Mouse (Mus musculus) E14TG2a.4 (cell line): ENCODE results near the gene 1110051M20Rik.

Experiments
- CTCF ChIP-seq: conservative IDR thresholded peaks from 2 replicates; pipeline ENCODE4 v1.5.1; 2014; ENCODE audit warnings: low read length
- NANOG ChIP-seq: IDR thresholded peaks from 2 replicates; pipeline ENCODE4 v1.6.1; 2014; ENCODE audit warnings: borderline replicate concordance, low read length, mixed read lengths

- no peak for TF ChIP-seq CTCF
- TF ChIP-seq NANOG, result no peak
Measured at GRCm38 (mm10) chr2:91370314-91370713, 74.2 kb downstream of the 1110051M20Rik start.
